Mouse (Mus musculus) cerebellum, postnatal 36 days (tissue): ENCODE data around the gene Fkbp2.
A peak's percentile ranks its signal among the peaks of the same experiment; 100 is the strongest.

Source experiments
- DNase-seq, 2 experiments: peaks; one replicate each; pipeline ENCODE4 v3.0.0; 2021 to 2022; ENCODE audit warnings: mixed read lengths in 2 of 2

Fkbp2 gene

DNA sequence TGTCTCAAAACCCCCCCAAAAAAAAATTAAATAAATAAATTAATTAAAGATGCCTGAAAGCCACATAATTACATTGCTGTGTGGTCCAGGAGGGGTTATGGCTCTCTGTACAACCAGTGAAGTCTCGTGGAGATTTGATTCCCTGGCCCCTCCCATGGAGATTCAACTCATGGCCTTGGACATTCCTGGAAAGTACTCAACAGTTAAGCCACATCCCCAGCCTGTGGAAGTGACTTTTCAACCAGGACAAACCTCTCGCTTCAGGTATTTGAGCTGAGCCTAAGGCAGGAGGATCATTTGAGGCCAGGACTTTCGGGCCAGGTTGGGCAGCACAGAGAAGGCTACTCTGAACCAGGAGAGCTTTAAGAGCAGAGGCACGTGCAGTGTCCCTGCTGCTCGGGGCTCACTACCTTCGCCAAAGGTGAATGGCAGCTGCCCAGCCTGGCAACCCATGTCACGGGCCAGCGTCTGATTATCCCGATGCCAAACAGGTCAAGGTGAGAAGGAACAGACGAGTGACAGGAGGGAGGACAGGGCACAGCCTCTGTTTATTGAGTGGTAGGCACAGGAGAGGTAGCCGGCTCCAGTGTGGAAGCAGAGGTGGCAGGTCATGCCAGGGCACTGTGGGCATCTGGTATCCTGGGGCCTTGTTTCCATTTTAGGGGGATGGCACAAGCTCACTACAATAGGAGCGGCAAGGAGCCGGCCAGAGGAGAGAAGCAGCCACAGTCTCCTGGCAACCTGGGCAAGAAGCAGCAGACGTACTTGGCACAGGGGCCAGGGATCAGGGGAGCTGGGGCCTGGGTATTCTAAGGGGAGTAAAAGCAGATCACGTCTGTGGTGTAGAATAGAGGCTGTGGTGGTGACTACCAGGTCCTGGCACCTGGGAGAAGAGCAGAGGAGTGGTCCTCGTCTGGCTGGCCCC lies 42.5 kb downstream of the Fkbp2 start:
- peak; percentile 59 to 66 for DNase-seq

DNA sequence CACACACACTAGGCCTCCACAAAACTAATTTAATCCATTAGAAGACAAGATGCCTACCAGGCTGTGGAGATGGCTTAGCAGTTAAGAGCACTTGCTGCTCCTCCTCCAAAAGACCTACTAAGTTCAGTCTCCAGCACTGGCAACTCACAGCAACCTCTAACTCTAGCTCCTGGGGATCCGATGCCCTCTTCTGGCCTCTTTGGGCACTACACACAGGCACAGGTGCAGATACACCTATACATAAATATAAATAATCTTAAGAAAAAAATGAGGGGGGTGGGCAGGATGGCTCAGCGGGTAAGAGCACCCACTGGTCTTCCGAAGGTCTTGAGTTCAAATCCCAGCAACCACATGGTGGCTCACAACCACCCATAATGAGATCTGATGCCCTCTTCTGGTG lies 44.0 kb downstream of the Fkbp2 start:
- DNase-seq, result no peak

- DNase-seq, result no peak
Observed at GRCm38 (mm10) chr19:6934195-6934977, 45.9 kb downstream of the Fkbp2 start, which contains the start of gene Kcnk4. Kcnk4 (minus strand) TSS chr19:6934515.

GRCm38 (mm10) chr19:6933436-6934194 lies 46.7 kb downstream of the Fkbp2 start:
- DNase-seq, result peak; percentile 65 to 71

DNA sequence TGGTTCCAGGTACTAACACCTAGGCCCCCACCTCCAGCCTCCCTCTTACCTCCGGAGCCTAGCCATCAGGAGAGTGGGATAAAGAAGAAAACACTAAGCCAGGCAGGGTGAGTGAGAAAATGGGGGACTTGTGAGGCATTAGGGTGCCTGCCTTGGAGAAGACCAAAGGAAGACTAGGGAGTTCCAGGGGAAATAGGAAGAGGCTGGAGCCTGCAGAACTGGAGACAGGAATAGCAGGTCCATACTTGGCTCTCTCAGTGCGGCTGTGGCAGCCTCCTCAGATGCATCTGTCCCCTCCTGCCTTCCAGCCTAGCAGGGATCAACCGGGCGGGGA lies 47.2 kb downstream of the Fkbp2 start:
- no peak for DNase-seq

GRCm38 (mm10) chr19:6932018-6932417 lies 48.3 kb downstream of the Fkbp2 start:
- no peak for DNase-seq

GRCm38 (mm10) chr19:6931002-6931401 lies 49.3 kb downstream of the Fkbp2 start:
- DNase-seq, result peak in 1 of 2 experiments; percentile 20

DNA sequence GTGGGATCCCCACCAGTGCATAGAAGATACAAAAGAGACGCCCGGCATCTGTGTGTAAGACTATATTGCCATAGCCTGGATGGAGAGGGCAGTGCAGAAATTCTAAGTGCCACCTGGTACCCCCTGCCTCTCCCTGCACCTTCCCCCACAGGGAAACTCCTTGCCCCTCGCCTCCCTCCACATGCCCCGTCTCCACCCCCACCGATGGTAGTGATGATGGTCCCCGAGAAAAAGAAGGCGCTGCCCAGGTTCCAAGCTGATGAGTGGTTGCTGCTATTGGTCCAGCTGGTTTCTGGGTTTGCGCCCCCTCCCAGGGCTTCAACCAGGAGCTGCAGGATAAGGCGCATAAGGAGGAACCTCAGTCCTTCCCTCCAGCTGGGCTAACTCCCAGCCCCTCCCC lies 52.2 kb downstream of the Fkbp2 start:
- no peak for DNase-seq
